Mouse (Mus musculus) splenic B cell, adult 2 months (primary cell): ENCODE data around the gene Mnat1.
"Not testable (repeated sequence)": the region's sequence is repeated elsewhere in the genome, so short reads cannot be mapped to it uniquely, and the experiment has no call there.

Experiments used
- DNase-seq: peaks from one replicate; pipeline ENCODE4 v3.0.0-alpha.2; 2011; ENCODE audit warnings: low read depth, low spot score
- H3K27me3 ChIP-seq: 2 replicates; pipeline ENCODE4 v1.6.1; 2012; ENCODE audit warnings: mild to moderate bottlenecking, low read length, moderate library complexity, mixed read lengths; ENCODE audit not compliant: control insufficient read depth, poor library complexity, insufficient read depth, severe bottlenecking
- H3K36me3 ChIP-seq: 2 replicates; pipeline ENCODE4 v1.6.1; 2012; ENCODE audit warnings: mild to moderate bottlenecking, low read length, moderate library complexity, mixed read lengths; ENCODE audit not compliant: control insufficient read depth, poor library complexity, insufficient read depth, severe bottlenecking

Mnat1 gene

GRCm38 (mm10) chr12:73123093-73124041 is at the start of gene Mnat1:
Mnat1 (plus strand) TSS chr12:73123717.
- peak; percentile 79 for DNase-seq
- Histone ChIP-seq H3K36me3 (no peaks in the 10 kb centered on the region), H3K27me3 (no peaks in the 10 kb centered on the region)

- H3K27me3 ChIP-seq, H3K36me3 ChIP-seq, DNase-seq: not testable (repeated sequence)
These were observed 41.7 kb upstream of the Mnat1 start for GRCm38 (mm10) chr12:73081828-73082227.

- no peaks in the 10 kb centered on the region for H3K27me3 ChIP-seq
These were observed 39.7 kb upstream of the Mnat1 start for GRCm38 (mm10) chr12:73083773-73084172.

GRCm38 (mm10) chr12:73085739-73086630 is 37.5 kb upstream of the Mnat1 start:
- Histone ChIP-seq H3K36me3 (no peaks in the 10 kb centered on the region), H3K27me3 (no peaks in the 10 kb centered on the region)
- DNase-seq: no peak

More at GRCm38 (mm10) chr12:73083773-73084172, 39.7 kb upstream of the Mnat1 start:
- no peaks in the 10 kb centered on the region for H3K36me3 ChIP-seq
- DNase-seq: no peak

GRCm38 (mm10) chr12:73087086-73087485 is 36.4 kb upstream of the Mnat1 start:
- Histone ChIP-seq H3K36me3 (no peaks in the 10 kb centered on the region), H3K27me3 (no peaks in the 10 kb centered on the region)
- DNase-seq: no peak

GRCm38 (mm10) chr12:73088500-73088899 is 35.0 kb upstream of the Mnat1 start:
- no peaks in the 10 kb centered on the region for H3K27me3 ChIP-seq
- DNase-seq: no peak
- H3K36me3 ChIP-seq: no peaks in the 10 kb centered on the region

GRCm38 (mm10) chr12:73088911-73089310 is 34.6 kb upstream of the Mnat1 start:
- Histone ChIP-seq H3K27me3 (no peaks in the 10 kb centered on the region), H3K36me3 (no peaks in the 10 kb centered on the region)
- DNase-seq: no peak

GRCm38 (mm10) chr12:73090672-73091335 is 32.7 kb upstream of the Mnat1 start:
- Histone ChIP-seq H3K36me3 (no peaks in the 10 kb centered on the region), H3K27me3 (no peaks in the 10 kb centered on the region)
- DNase-seq: no peak

- DNase-seq: no peak
- no peaks in the 10 kb centered on the region for H3K36me3 ChIP-seq
- H3K27me3 ChIP-seq: no peaks in the 10 kb centered on the region
These were observed 29.3 kb upstream of the Mnat1 start for GRCm38 (mm10) chr12:73094189-73094588.

GRCm38 (mm10) chr12:73094605-73095004 is 28.9 kb upstream of the Mnat1 start:
- DNase-seq: no peak
- H3K36me3 ChIP-seq: no peaks in the 10 kb centered on the region
- H3K27me3 ChIP-seq: no peaks in the 10 kb centered on the region

- not testable (repeated sequence) for H3K27me3 ChIP-seq, DNase-seq, H3K36me3 ChIP-seq
These were observed 27.3 kb upstream of the Mnat1 start for GRCm38 (mm10) chr12:73096177-73096576.

- Histone ChIP-seq H3K27me3 (no peaks in the 10 kb centered on the region), H3K36me3 (no peaks in the 10 kb centered on the region)
- no peak for DNase-seq
These were observed 24.9 kb upstream of the Mnat1 start for GRCm38 (mm10) chr12:73098593-73098992.

GRCm38 (mm10) chr12:73103713-73104112 is 19.8 kb upstream of the Mnat1 start:
- Histone ChIP-seq H3K27me3 (no peaks in the 10 kb centered on the region; the same call in 1 of the 2 replicates), H3K36me3 (no peaks in the 10 kb centered on the region)
- no peak for DNase-seq

- Histone ChIP-seq H3K27me3 (no peaks in the 10 kb centered on the region; the same call in 1 of the 2 replicates), H3K36me3 (no peaks in the 10 kb centered on the region)
- no peak for DNase-seq
These were observed 15.7 kb upstream of the Mnat1 start for GRCm38 (mm10) chr12:73107821-73108220.
